Mouse (Mus musculus): ENCODE data around the gene Coq7. TPM values are rescaled to one million over a fixed set of nuclear protein-coding genes. Genes with fewer than 3 reads are reported as not detected.

Gene Coq7
- polyA plus RNA-seq (2017; shearing (Covaris generic)), result 10.5 TPM

DNA sequence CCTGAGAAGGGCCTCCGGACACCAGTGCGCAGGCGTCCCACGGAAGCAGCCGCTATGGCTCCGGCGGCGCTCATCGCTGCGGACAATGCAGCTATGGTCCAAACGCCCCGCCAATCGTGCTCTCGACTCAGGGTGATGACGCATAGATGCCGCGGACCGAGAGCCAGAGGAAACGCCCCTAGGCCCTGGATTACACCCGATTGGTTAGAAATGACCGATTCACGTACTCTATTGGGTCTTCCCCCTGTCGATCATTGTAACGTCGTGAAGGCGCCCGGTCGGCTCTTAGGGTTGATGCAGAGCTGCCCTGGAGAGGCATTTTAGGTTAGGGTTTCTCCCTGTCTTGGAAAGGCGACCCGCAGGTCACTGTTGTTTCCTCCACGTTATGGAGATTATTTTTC lies at the start of gene Coq7:
TSS of gene Coq7 (minus strand) at position 179 of the 401 bp plus-strand sequence.

DNA sequence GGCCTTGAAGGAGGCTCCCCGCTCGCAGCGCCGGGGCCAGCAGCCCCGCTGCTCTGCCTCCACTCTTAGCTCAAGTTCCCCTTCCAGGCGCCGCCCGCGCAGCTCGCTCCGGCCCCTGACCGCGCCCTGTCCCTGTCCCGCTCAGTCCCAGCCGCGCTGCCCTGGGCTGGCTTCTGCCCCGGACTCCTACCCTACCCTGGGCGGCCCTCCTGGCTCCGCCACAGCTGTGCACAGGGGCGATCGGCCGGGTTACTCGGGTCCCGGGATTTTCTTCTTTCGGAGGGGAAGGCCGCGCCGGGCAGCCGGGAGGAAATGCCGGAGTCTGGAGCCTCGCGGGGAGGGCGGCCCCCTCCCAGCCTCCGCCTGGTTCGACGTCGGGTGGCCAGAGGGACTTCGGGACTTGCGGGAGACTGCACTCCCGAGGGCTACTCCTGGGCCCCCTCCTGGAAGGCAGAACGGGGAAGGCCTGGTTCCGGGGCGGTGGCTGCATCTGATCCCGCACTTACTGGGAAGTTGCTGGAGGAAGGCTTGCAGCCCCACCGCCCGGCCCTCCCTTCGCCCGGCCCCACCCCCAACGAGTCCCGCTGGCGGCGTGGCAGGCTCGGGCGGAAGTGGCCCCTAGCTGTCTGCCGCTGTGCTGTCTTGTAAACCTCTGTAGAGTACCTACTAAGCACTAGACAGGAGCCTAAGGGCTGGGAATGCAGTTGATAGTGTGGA lies 41.6 kb downstream of the Coq7 start, which contains the start of gene Itpripl2:
TSS of gene Itpripl2 (minus strand) at position 545 of the 717 bp plus-strand sequence.

Other genes with a start within 250 kb of the Coq7 start
- gene Syt17, start 85.1 kb downstream of the Coq7 start, polyA plus RNA-seq (2017; shearing (Covaris generic)), result 0.92 TPM
- gene Itpripl2, start 41.4 kb downstream of the Coq7 start, polyA plus RNA-seq (2017; shearing (Covaris generic)), result 0.74 TPM
- 0.05 TPM for gene Tmc7, start 51.4 kb upstream of the Coq7 start, polyA plus RNA-seq (2017; shearing (Covaris generic))
- gene Tmc5, start 63.9 kb upstream of the Coq7 start, polyA plus RNA-seq (2017; shearing (Covaris generic)), result not detected
- 52.1 TPM for gene Gde1, start 172.4 kb upstream of the Coq7 start, polyA plus RNA-seq (2017; shearing (Covaris generic))
- gene Ccp110, start 179.2 kb upstream of the Coq7 start, polyA plus RNA-seq (2017; shearing (Covaris generic)), result 6.0 TPM
- gene Vps35l, start 206.9 kb upstream of the Coq7 start, polyA plus RNA-seq (2017; shearing (Covaris generic)), result 98.1 TPM